Mouse (Mus musculus): ENCODE measurements around the gene Anks1b.

The Anks1b gene

DNA sequence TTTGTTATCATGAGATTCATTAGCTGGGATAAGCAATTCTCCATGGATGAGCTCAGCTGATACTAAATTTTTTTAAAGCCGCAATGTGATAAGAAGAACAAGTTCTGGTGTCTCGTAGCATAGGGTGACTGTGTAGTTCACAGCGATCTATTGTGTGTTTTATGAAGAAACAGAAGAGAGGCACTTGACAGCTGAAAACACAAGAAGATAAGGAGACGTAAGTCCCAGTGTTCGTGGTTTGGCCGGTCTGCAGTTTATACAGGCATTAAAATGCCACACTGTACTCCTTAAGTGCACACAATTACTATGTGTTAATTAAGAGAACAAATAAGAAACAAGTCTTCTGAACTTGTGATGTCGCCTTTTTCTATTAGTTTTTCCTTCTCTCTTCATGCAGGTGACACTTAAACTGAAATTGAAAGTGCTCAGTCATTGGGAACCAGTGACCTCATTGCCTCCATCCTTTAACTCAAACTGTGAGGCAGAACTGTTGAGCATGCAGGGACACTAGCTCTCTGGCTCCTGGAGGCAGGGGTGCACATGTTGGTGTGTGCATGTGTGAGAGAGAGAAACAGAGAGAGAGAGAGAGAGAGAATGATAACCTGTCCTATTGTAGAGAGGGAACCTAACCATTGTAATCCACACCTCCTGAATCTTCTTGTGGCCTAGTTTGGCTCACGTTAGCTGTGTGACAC is 935.5 kb downstream of the Anks1b start:
- no peak for DNase-seq (ENCODE audit: low read depth, low spot score)

DNA sequence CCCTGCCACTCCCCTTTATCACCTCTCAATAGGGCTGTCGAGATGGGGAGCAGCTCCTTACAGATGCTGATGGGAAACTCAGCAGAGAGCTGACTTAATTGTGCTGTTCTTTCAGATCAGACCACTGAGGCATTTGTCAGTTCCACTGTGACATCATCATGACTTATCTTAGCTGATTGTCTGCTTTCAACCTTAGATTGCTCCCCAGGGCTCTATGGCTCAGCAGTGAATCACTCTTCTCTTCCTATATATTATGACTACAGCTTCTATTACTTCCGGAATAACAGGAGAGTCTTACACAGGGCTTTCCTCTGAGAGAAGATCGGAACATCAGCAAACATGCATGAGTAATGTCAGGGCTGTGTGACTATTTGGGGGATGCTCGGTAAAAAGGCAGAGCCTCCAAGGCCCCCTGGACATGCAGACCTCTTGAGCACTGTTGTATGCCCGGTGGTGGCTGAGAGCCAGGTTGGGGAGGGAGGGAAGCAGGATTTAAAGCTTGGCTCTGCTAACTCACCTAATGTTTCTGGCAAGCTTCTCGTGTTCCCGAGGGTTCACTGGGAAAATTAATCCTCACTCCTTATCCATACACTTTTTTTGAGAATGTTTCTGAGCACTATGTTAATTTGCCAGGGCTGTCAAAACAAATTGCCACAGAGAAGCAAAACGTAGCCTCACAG is 936.7 kb downstream of the Anks1b start:
- DNase-seq (ENCODE audit: low read depth, low spot score): no peak

DNA sequence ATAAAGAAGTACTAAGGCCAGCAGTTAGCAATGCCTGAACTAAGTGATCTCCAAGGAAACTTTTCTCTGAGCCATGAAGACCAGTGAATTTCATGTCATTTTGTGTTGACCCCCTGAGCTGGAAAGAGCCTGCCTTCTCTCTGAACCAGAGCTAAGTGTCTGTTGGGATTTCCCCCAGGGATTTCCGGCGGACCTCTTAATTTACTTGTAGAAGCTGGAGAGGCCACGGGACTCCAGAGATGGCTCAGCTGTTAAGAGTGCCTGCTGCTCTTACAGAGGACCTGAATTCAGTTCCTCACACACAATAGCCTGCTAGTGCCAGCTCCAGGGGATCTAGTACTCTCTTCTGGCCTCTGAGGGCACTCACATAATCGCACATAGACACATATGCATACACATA is 938.1 kb downstream of the Anks1b start:
- DNase-seq (ENCODE audit: low read depth, low spot score): no peak

DNA sequence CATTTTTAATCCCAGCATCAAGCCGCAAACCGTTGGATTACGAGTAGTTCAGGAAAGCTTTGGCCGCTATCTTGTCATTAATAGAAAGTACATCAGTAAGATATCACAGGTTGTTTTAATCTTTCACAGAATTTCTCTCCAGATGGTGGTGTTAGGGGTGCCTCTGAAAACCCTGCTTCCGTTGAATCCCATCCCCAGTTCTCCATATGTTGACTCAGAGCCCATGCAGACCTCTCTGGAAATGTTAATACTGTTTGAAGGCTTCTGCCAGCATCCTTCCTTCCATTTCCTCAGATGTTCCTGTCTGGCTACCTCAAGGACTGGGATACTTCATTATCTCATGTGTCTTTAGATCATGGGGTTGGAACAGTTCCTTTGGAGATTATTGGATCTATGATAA is 940.0 kb downstream of the Anks1b start:
- DNase-seq (ENCODE audit: low read depth, low spot score): no peak

DNA sequence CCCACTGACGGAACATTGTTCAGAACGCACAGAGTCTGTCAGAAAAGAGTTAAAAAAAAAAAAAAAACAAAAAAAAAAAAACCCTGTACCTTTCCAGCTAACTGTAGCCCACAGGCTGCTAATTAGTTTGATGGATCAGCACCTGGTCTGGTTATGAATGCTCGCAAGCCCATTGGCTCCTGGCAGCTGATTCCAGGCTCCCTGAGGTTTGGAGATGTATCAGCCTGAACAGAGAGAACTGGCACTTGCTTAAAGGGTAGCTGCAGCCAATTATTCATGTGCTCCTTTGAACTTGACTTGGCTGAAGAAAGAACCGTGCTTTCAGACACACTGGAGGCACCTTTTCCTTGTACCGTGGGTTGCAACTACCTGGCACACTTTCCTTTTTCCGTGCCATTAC is 941.1 kb downstream of the Anks1b start:
- DNase-seq (ENCODE audit: low read depth, low spot score): no peak

DNA sequence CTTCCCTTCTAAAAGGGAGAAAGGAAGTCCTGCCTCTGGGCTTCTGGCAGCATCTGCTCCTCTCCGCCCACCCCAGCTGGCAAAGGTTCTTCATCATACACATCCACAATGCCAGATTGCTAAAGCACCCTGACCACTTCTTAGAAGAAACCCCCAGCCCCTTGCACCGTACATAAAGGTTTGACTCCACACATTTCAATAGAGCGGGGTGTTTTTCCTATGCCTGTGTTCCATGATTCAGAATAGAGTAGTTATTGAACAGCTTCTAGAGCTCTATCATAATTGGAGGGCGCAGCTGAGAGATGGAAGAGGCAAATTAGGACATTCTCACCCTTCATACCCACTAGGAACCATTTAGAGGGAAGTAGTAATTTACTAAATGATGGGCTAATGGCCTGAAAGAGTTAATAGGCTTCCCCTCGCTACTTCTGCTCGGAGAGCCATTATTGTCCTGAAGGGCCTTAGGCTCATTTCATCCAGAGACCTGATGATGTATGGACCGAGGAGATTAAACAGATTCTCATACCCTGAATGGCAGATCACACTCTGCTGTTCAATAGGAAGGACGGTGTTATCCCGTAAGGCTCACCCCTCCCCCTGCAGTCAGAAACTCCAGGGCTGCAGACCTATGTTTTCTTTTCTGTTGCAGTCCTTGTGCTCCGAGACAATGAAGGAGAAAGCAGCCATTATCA is 945.1 kb downstream of the Anks1b start:
- no peak for DNase-seq (ENCODE audit: low read depth, low spot score)

DNA sequence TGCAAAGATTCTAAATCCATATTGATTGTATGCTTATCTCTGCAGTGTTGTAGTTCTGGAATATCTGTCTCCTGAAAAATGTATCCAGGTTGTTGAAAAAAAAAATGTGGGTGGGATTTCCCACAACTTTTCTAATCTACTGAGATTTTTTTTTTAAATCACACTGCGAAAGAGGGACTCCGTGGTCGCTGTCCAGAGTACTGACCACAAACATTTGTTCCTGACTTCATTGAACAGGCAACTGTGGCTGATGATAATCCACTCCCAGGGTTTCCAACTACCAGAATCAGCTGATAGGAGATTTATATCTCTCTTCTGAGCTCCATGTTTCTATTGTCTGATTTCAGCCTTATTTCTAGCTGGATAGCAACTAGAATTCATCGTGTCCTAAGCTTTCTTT is 950.1 kb downstream of the Anks1b start:
- no peak for DNase-seq (ENCODE audit: low read depth, low spot score)

DNA sequence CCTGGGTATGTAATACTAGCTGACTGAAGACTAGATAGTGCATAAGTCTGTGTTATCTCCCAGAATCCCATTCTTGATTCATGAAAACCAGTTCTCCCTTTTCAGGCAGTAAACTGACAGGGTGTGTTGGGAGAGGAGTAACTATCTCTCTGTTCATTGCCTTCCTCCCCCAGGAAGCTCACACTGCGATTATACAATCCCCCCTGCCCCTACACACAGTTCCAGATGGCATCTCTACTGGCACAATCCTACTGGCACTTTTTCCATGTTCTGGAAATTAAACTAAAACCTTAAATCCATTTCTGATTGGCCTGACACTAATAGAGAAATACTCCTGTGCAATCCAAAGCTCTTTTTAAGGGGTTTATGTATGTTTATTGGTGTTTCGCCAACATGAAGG is 951.4 kb downstream of the Anks1b start:
- DNase-seq (ENCODE audit: low read depth, low spot score): no peak

DNA sequence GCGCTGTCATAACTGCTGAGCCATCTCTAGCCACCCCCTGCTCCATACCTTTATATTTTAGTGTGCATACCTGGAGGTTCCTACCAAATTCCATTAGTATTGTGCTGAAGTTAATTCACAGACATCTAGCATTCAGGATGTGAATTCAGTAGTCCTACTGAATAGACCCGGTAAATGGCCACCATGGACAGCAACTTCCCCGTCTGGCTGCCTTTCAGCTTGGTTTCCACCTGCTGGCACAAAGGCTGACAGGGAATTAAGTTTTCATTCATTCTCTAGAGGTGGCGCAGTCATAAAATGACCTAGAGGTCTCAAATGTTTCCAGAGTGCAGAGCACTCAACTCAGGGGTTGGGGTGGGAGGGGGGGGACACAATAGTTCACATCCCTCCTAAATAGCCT is 953.6 kb downstream of the Anks1b start:
- DNase-seq (ENCODE audit: low read depth, low spot score): no peak

DNA sequence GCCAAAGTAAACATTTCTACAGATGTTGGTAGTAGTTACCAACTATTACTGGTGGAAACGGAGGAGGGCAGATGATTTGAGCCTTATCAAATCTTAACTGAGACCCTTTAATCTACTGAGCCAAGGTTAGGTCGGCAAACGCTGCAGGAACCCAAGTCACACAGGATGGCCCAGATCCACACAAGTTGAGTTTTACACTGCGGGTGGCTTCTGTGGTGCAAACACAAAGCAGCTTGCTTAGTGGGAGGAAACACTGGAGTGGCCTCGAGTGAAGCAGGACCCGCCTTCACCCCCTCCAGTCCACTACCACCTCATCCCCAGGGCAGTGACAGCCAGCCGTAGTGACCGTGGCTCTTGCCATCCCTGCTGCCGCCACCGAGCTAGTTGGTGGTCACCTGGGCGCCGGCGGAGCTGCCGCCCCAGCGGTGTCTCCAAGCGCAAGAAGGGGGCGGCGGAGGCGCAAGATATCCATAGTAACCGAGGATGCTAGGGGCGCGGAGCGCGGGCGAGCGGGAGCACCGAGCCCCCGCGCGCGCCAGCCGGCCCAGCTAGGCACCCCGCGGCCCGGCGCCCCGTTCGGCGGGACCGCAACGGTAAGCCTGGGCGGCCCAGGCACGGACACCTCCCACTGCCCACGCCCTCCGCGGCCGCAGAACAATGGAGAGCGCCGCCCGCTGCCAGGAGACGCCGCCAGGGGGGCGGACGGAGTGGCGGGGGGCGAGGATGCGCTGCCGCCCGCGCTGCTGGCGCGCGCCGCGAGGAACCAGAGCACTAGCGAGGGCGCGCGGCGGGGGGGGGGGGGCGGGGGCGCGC is 955.5 kb downstream of the Anks1b start:
- no peak for DNase-seq (ENCODE audit: low read depth, low spot score)

DNA sequence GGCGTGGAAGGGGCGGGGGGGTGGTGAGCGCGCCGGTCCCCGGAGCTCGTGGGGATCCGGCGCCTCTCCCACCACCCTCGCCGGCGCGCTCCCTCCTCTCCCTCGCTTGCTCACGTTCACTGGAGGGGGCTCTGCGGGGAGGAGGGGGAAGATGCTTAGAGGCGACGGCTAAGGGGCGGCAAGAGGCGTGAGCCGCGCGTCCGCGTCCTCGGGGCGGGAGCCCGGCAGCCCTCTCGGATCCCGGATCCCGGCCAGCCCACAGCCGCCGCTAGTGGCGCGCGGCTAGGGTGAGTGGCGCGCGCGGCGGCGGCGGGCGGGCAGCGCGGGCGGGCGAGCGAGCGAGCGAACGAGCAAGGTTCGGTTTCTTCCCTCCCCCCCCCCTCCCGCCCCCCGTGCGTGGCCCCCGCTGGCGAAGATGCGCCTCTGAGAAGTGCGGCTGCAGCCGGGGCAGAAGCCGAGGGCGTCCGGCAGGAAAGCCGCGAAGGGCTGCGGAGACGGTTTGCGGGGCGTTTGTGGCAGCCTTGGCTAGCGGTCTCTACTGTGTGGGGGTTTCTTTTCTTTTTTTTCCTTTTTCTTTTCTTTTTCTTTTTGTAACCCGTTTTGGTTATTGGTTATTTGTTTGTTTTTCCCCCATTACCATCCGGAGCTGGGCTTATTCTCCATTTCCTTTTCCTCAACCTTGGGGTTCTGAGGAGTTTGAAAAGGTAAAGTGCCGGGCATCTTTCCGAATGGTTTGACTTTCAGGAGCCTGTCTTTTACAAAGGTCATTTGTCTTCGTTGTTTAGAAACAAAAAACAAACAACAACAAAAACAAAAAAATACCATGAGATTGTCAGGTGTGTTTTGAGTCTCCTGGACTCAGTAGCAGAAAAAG is 956.3 kb downstream of the Anks1b start:
- DNase-seq (ENCODE audit: low read depth, low spot score): no peak

DNA sequence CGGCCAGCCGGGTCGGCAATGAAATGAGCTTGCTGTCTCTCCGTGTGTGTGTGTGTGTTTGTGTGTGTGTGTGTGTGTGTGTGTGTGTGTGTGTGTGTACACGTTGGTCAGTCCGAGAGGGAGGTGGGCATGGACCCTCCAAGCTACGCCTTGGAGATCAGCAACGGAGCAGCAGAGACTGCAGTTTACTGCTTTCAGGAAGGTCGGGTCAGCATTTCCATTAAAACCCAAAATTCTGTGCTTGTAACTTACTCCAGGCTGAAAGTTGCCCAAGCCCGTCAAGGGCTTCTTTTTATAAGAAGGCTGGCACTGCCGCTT is 956.9 kb downstream of the Anks1b start:
- DNase-seq (ENCODE audit: low read depth, low spot score): no peak

DNA sequence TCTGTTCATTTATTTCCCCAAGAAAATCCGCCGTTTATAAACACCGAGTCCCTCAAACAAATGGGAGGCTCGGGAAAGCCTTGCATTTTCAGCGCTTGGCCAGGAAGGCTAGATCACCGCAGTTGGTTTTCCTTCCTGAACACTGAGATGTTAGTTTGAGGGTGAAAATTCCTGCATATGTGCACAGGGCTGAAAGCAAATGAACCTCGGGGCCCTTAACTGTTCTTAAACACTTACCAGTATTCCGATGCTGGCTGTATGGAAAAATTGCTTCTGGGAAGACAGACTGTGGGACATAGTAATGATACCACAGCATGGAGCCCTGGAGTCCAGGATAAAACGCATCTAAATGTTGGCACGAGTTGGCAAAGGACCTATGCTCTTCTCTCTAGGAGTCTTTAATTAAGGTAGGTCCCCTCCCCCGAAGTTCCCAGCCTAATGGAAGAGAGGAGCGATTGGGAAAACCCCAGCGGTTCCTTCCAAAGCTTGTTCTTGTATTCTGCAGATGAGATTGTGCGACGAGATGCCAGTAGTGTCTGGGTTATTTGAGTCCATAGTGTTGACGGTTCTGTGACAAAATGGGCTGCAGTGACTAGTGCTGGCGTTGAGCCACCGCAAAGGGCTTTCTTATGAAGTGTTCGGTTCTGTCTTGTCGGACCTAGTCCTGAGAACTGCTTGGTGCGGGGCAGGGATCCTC is 957.4 kb downstream of the Anks1b start:
- no peak for DNase-seq (ENCODE audit: low read depth, low spot score)

DNA sequence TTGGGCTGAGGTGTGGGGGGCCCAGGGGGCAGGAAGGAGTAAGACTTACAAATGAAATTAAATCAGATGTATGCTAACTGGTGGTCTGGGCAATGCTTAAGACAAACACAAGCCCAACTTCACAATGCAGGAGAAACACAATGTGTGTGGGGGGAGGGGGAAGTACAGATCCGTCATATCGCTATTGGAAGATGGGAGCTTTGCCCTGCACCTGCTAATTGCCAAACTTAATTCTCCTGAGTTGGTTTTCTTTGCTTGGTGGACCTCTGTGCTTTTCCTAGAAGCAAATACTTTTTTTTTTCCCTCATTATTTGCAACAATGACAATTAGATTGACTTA is 957.9 kb downstream of the Anks1b start:
- DNase-seq (ENCODE audit: low read depth, low spot score): no peak

DNA sequence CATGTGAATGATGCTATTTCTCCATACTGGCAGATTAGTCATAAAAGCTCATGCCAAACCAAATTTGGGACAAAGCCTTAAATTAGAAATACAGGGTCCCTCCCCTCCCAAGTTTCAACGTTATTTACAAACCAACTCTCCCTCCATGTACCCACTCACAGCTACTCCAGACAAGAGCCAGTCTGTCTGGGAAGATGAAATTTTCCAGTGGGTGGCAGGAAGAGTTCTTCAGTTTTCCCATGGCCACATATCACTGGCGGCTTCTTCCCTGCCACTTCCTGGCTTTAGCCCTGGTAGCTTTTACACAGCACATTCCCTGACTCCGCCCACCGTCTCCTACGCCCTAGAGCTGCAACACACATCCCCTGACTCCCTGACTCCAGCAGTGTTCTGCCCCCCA is 961.0 kb downstream of the Anks1b start:
- no peak for DNase-seq (ENCODE audit: low read depth, low spot score)

DNA sequence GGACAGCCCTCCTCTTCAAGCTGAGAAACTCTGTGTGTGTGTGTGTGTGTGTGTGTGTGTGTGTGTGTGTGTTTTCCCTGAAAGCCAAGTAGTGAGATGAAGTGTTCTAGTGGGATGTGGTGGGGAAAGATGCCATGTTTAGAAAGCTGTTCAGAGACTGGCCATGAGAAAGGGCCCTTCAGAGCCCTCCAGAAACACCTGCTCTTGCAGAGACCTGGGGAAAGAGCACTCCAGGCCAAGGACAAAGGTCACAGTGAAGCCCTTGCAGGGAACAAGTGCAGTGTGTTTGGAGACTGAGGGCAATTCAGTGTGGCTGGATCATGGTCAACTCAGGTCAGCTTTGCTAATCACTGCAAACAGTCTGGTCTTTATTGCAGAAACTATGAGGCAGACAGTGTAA is 961.9 kb downstream of the Anks1b start:
- DNase-seq (ENCODE audit: low read depth, low spot score): no peak

DNA sequence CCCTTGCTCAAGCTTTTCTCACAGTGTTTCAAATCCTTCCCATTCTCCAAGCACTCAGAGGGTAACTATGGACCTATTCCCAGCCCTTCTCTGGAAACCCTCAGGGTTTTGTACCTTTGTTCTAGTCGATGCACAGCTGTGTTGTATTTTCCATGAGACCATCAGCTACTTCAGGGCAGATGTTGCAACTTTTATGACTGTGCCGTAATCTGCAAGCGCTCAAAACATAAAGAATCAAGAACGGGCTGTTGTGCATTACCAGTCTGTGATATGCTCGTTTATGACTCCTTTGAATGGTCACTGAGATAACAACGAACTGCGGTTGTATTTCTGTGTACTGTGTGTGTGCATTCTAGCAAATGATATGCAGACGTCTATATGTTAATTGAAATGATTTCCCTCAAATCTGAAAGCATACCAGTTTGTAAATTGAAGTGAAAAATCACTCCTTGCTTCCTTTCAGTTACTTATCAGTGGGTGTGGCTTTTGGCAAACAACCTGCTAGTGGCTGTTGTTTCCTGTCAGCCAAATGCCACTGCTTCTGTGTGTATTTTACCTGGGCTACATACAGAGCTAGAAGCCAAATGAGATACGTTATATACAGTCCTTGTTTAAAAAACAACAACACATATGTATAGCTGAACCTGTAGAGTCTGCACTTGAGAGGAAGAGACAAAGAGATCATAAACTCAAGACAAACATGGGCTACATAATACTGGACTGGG is 966.5 kb downstream of the Anks1b start:
- DNase-seq (ENCODE audit: low read depth, low spot score): no peak

DNA sequence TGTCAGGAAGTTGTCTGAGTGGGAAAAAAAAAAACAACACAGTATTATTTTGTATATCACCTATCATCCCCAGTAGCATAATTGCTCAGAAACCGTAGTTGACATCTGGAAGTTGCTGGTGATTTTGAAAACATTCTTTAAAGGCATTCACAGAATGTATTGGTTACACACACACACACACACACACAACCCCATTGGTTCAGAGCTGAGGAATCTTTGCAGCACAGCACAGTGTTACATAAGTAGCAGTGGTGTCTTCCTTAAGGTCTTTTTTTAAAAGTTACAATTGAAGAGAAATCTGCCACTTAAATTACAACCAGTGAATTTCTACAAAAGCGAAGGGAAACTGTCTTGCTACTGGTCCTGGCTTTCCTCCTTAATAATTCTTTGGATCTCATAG is 969.1 kb downstream of the Anks1b start:
- DNase-seq (ENCODE audit: low read depth, low spot score): no peak

DNA sequence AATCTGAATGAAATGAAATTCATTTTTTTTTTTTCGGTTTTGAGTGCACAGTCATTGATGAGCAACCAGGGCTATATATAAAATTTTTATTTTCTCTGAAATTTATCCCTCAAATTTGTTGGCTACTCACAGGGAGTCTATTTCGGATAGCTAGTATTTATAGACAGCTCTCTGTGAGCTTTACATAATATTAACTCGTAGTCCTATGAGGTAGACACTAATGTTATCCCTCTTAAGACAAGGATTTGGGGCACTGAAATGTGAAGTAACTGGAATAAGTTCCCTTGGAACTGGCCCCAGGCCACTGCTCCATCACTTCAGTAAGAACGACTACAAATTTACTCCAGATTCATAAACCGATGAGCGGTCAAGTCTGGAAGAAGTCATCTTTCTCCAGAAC is 977.8 kb downstream of the Anks1b start:
- no peak for DNase-seq (ENCODE audit: low read depth, low spot score)

DNA sequence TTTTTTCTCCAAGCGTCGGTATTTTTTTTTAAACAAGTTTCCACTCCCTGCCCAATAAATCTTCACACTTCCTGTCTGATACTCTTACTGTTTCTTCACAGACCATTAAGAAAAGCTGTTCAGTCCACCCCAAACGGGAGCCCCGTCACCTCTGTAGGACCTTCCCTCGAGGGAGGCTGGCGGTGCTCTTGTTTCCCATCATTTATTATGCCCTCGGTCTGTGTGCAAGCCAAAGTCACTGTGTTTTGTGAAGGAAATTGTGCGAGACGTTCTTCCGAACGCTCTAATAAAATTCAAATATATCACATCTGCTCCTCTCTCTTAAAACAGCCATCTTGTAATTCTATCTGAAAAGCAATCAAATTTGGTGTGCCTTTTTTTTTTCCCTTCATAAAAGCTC is 978.7 kb downstream of the Anks1b start:
- no peak for DNase-seq (ENCODE audit: low read depth, low spot score)
